Mouse (Mus musculus) ES-Bruce4 (cell line): ENCODE results near the gene Rhoh. TPM values are rescaled to one million over a fixed set of nuclear protein-coding genes. Genes with fewer than 3 reads are reported as not detected.

ENCODE experiments used
- H3K27ac ChIP-seq: 2 replicates; pipeline ENCODE4 v1.5.1; 2012; ENCODE audit warnings: low read length, inconsistent platforms; ENCODE audit not compliant: insufficient read depth
- H3K27me3 ChIP-seq: 2 replicates; pipeline ENCODE4 v1.6.1; 2012; ENCODE audit warnings: mild to moderate bottlenecking, low read length, inconsistent platforms; ENCODE audit not compliant: control insufficient read depth, poor library complexity, insufficient read depth, severe bottlenecking
- H3K36me3 ChIP-seq: 2 replicates; pipeline ENCODE4 v1.6.1; 2012; ENCODE audit warnings: inconsistent platforms, mild to moderate bottlenecking, low read length, moderate library complexity; ENCODE audit not compliant: control insufficient read depth, poor library complexity, insufficient read depth, severe bottlenecking
- H3K4me1 ChIP-seq: one replicate; pipeline ENCODE4 v1.8.1; 2011; ENCODE audit warnings: low read length; ENCODE audit not compliant: control insufficient read depth, insufficient read depth
- H3K4me3 ChIP-seq: 2 replicates; pipeline ENCODE4 v1.5.1; 2011; ENCODE audit warnings: low read depth, mild to moderate bottlenecking, low read length
- H3K9ac ChIP-seq: 2 replicates; pipeline ENCODE4 v1.6.1; 2012; ENCODE audit warnings: low read depth, mild to moderate bottlenecking, inconsistent platforms; ENCODE audit not compliant: poor library complexity, severe bottlenecking
- H3K9me3 ChIP-seq: replicated peaks from 2 replicates; pipeline ENCODE4 v1.6.1; 2012; ENCODE audit warnings: mild to moderate bottlenecking, low read length, inconsistent platforms; ENCODE audit not compliant: control insufficient read depth, poor library complexity, insufficient read depth, severe bottlenecking
- CTCF ChIP-seq: IDR thresholded peaks from one replicate; pipeline ENCODE4 v1.8.1; 2011; ENCODE audit warnings: low read depth, low read length
- EP300 ChIP-seq: IDR thresholded peaks from 2 replicates; pipeline ENCODE4 v1.6.1; 2011; ENCODE audit warnings: low read depth, low read length; ENCODE audit not compliant: insufficient read depth
- POLR2A ChIP-seq: IDR thresholded peaks from one replicate; pipeline ENCODE4 v1.8.1; 2011; ENCODE audit warnings: low read length; ENCODE audit not compliant: insufficient read depth
- polyA plus RNA-seq: library from polyadenylated mRNA; stranded (reverse); fragments of >200 nt; gene quantifications from 2 replicates; pipeline ENCODE4 v1.2.4, GENCODE M21; 2011; ENCODE audit warnings: low read depth; ENCODE audit not compliant: missing spikeins, insufficient read depth, insufficient read length

Rhoh gene
- polyA plus RNA-seq, 1 experiment: 0.12 TPM

- Histone ChIP-seq H3K9ac (no peak overlapping the region), H3K36me3 (no peaks in the 10 kb centered on the region), H3K27me3 (no peaks in the 10 kb centered on the region), H3K9me3 (no peaks in the 10 kb centered on the region), H3K4me1 (no peaks in the 10 kb centered on the region), H3K4me3 (no peak overlapping the region), H3K27ac (no peak overlapping the region)
- TF ChIP-seq POLR2A (no peak), EP300 (no peak), CTCF (no peak)
Observed at GRCm38 (mm10) chr5:65857935-65858334, 3.1 kb upstream of the Rhoh start.

GRCm38 (mm10) chr5:65858355-65858754 lies 2.7 kb upstream of the Rhoh start:
- H3K27me3 ChIP-seq: no peaks in the 10 kb centered on the region

GRCm38 (mm10) chr5:65858898-65859297 lies 2.1 kb upstream of the Rhoh start:
- Histone ChIP-seq H3K9me3 (no peaks in the 10 kb centered on the region), H3K27me3 (no peaks in the 10 kb centered on the region), H3K27ac (no peak overlapping the region), H3K4me1 (no peaks in the 10 kb centered on the region), H3K9ac (no peak overlapping the region), H3K4me3 (no peak overlapping the region), H3K36me3 (no peaks in the 10 kb centered on the region)
- no peak for TF ChIP-seq CTCF
- no peak for TF ChIP-seq EP300
- TF ChIP-seq POLR2A: no peak

More at GRCm38 (mm10) chr5:65858355-65858754, 2.7 kb upstream of the Rhoh start:
- H3K27ac ChIP-seq: no peak overlapping the region
- H3K36me3 ChIP-seq: no peaks in the 10 kb centered on the region
- no peaks in the 10 kb centered on the region for H3K9me3 ChIP-seq
- H3K4me1 ChIP-seq: no peaks in the 10 kb centered on the region
- TF ChIP-seq EP300 (no peak), POLR2A (no peak)
- no peak overlapping the region for H3K9ac ChIP-seq
- no peak overlapping the region for H3K4me3 ChIP-seq

- no peak for TF ChIP-seq POLR2A
- TF ChIP-seq CTCF: no peak
- TF ChIP-seq EP300: no peak
- H3K27ac ChIP-seq: no peak overlapping the region
Observed at GRCm38 (mm10) chr5:65859396-65859795, 1.6 kb upstream of the Rhoh start.

GRCm38 (mm10) chr5:65860281-65861000 lies 572 bp upstream of the Rhoh start:
- TF ChIP-seq EP300 (no peak), POLR2A (no peak), CTCF (no peak)
- Histone ChIP-seq H3K9ac (no peak overlapping the region), H3K27me3 (no peaks in the 10 kb centered on the region; the same call in 1 of the 2 replicates), H3K9me3 (no peaks in the 10 kb centered on the region), H3K4me3 (no peak overlapping the region), H3K27ac (no peak overlapping the region), H3K36me3 (no peaks in the 10 kb centered on the region), H3K4me1 (no peaks in the 10 kb centered on the region)

More at GRCm38 (mm10) chr5:65859396-65859795, 1.6 kb upstream of the Rhoh start:
- Histone ChIP-seq H3K27me3 (no peaks in the 10 kb centered on the region), H3K36me3 (no peaks in the 10 kb centered on the region), H3K9me3 (no peaks in the 10 kb centered on the region), H3K4me3 (no peak overlapping the region), H3K9ac (no peak overlapping the region), H3K4me1 (no peaks in the 10 kb centered on the region)

GRCm38 (mm10) chr5:65862217-65862927 lies 1.4 kb downstream of the Rhoh start:
- Histone ChIP-seq H3K27me3 (no peaks in the 10 kb centered on the region; the same call in 1 of the 2 replicates), H3K27ac (no peak overlapping the region), H3K9me3 (no peaks in the 10 kb centered on the region), H3K36me3 (no peaks in the 10 kb centered on the region), H3K4me1 (no peaks in the 10 kb centered on the region), H3K4me3 (no peak overlapping the region), H3K9ac (no peak overlapping the region)
- TF ChIP-seq CTCF (no peak), POLR2A (no peak), EP300 (no peak)
